Mouse (Mus musculus) megakaryocyte, adult 5-6 weeks (primary cell): ENCODE results near the gene Zfp276. TPM values are rescaled to one million over a fixed set of nuclear protein-coding genes. Genes with fewer than 3 reads are reported as not detected.

Experiments used
- ATAC-seq: 2 replicates; pipeline ENCODE4 v1.8.0; 2016; ENCODE audit warnings: mild to moderate bottlenecking, inconsistent platforms; ENCODE audit not compliant: poor library complexity, severe bottlenecking
- total RNA-seq, 2 experiments: library from RNA; stranded (forward) in 1 of 2; stranded (reverse) in 1 of 2; fragments of 153-499, 151-499 nt in 1 of 2; fragments of 221-1000, 200-1000 nt in 1 of 2; gene quantifications; 2 replicates each; pipeline versions ENCODE4 v1.2.3 to v1.2.4; 2015 to 2017

The Zfp276 gene
- 13.5 and 16.4 TPM in 2 replicates for total RNA-seq (2015)
- total RNA-seq (2017) = 15.7 and 30.6 TPM in 2 replicates

GRCm38 (mm10) chr8:123254099-123254885 is at the start of gene Zfp276, which contains the start of gene Vps9d1:
Gene Zfp276, plus strand, starts transcription at chr8:123254195.
Gene Vps9d1, minus strand, starts transcription at chr8:123254348.
- peak; percentile 95 for ATAC-seq

GRCm38 (mm10) chr8:123211876-123212275 is 42.1 kb upstream of the Zfp276 start:
- ATAC-seq = no peak

GRCm38 (mm10) chr8:123212321-123213117 is 41.5 kb upstream of the Zfp276 start, which contains the start of the genes Chmp1a and Spata33:
Gene Chmp1a, minus strand, starts transcription at chr8:123212763.
Gene Spata33, plus strand, starts transcription at chr8:123212832.
- ATAC-seq = peak; percentile 93

- ATAC-seq = 0 out of 2 replicates have a peak, but pooled peaks have one; percentile 14
These were observed 40.8 kb upstream of the Zfp276 start for GRCm38 (mm10) chr8:123213118-123213772.

GRCm38 (mm10) chr8:123215430-123215829 is 38.6 kb upstream of the Zfp276 start:
- ATAC-seq = no peak

GRCm38 (mm10) chr8:123220917-123221316 is 33.1 kb upstream of the Zfp276 start:
- no peak for ATAC-seq

- peak; percentile 99 for ATAC-seq
These were observed 29.4 kb upstream of the Zfp276 start, which contains the start of gene Cdk10 for GRCm38 (mm10) chr8:123224278-123225266. Gene Cdk10, plus strand, starts transcription at chr8:123224842.

GRCm38 (mm10) chr8:123228416-123228815 is 25.6 kb upstream of the Zfp276 start:
- no peak for ATAC-seq

GRCm38 (mm10) chr8:123230326-123230725 is 23.7 kb upstream of the Zfp276 start:
- ATAC-seq = peak; percentile 14; the same call in 1 of the 2 replicates

GRCm38 (mm10) chr8:123231742-123232141 is 22.3 kb upstream of the Zfp276 start:
- ATAC-seq = no peak

- no peak for ATAC-seq
These were observed 21.4 kb upstream of the Zfp276 start for GRCm38 (mm10) chr8:123232553-123232952.

- no peak for ATAC-seq
These were observed 20.7 kb upstream of the Zfp276 start for GRCm38 (mm10) chr8:123233300-123233699.

GRCm38 (mm10) chr8:123233760-123234159 is 20.2 kb upstream of the Zfp276 start:
- no peak for ATAC-seq

- no peak for ATAC-seq
These were observed 19.0 kb upstream of the Zfp276 start for GRCm38 (mm10) chr8:123234918-123235519.

GRCm38 (mm10) chr8:123235520-123236497 is 18.2 kb upstream of the Zfp276 start, which contains the start of gene Spata2l:
Gene Spata2l, minus strand, starts transcription at chr8:123236233.
- peak; percentile 98 for ATAC-seq

- ATAC-seq = no peak
These were observed 14.6 kb upstream of the Zfp276 start for GRCm38 (mm10) chr8:123239398-123239797.

GRCm38 (mm10) chr8:123242107-123242923 is 11.7 kb upstream of the Zfp276 start:
- no peak for ATAC-seq
